Mouse (Mus musculus): ENCODE measurements around the gene St3gal5.

Gene St3gal5

GRCm38 (mm10) chr6:72162155-72162890 is 64.9 kb downstream of the St3gal5 start:
- no peak for DNase-seq (ENCODE audit: low spot score in 2 of 2)

DNA sequence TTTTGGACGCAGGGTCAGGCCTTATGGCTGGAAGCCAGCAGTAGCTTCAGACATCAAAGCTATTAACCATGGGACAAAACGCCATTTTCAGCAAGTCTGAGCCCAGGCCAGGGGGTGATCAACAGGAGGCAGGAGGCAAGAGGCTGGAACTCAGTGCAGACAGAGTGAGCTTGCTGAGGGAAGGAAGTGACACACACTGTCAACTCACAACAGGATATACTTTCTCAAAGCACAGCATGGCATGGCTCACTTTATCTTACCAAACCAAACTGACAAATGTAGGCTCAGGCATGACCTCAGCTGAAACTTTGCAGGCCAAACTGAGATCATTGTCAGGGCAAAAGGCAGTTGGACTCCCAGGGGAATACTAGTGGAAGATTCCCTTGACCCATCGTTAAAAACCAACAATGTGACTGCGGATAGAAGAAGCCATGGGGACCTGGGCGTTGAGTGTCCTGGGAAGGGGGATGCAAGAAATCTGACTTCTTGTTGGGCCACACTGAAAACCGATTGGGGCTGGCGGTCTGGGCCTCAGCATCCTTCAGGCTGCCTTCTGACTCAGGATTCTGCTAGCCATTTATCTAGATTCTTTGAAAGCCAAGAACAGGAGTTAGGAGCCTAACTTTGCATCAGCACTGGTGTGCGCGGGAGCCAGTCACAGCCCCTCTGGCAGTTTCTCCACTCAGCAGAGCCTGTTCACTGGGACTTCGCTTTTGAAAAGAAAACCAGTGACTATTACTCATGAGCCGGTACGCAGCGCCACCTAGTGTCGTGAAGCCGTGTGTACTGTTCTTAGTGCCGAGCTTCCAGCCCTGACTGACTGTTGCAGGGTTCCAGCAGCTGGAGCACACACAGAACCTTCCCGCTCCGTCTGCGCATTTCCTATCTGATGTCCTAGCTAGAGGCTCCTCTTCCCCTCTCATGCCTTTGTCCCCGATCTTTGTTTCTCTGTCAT is 67.2 kb downstream of the St3gal5 start:
- DNase-seq (ENCODE audit: low spot score in 2 of 2): peak; percentile 76 to 88

GRCm38 (mm10) chr6:72165907-72166306 is 68.5 kb downstream of the St3gal5 start:
- DNase-seq (ENCODE audit: low spot score in 2 of 2): no peak

DNA sequence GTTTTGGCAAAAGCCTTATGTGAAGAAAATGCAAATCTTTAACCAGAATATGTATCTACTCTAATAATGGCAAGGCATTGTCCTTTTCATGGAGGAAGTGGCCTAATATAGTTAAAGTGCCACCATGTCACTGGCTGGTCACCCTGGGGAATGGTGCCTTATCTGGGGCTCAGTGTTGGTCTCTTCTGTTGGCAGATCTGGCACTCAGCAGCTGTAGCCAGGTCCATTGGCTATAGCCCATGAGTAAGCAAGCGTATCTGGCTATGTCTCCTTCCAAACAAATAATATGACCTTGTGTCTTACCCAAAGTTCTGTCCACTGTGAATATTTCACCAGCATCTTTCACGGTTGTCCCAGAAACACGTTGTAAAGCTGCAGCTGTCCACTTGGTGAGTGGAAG is 74.0 kb downstream of the St3gal5 start:
- no peak for DNase-seq (ENCODE audit: low spot score in 2 of 2)

DNA sequence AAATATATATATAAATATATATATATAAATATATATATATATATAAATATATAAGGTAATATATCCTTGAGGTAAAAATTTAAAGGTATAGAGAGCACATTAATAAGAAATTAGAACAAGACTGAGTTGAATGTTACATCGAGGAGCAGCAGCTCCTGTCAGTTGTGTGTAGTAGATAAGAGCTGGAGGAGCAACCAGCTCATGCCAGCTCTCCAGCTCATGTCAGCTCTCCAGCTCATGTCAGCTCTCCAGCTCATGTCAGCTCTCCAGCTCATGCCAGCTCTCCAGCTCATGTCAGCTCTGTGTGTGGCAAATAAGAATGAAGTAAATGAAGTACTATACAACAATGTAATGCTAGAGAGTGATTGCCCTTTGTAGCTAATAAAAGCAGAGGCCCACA is 76.0 kb downstream of the St3gal5 start:
- DNase-seq (ENCODE audit: low spot score in 2 of 2): no peak

DNA sequence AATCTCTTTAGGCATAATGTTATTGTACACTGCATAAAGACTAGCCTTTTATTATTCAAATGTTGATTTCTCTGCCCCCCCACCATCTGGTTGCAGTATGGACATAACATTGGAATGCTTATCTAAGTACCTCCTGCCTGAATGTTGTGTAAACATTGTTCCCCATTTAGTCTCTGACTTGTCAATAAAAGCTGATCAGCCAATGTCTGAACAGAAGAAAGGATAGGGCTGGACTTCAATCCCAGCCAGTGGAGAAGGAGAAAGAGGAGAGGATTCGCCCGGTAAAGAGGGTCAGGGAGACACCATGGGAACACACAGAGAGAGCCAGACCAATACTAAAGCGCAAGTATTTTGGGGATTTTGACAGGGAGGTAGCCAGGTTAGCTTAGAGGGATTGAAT is 78.0 kb downstream of the St3gal5 start:
- no peak for DNase-seq (ENCODE audit: low spot score in 2 of 2)

DNA sequence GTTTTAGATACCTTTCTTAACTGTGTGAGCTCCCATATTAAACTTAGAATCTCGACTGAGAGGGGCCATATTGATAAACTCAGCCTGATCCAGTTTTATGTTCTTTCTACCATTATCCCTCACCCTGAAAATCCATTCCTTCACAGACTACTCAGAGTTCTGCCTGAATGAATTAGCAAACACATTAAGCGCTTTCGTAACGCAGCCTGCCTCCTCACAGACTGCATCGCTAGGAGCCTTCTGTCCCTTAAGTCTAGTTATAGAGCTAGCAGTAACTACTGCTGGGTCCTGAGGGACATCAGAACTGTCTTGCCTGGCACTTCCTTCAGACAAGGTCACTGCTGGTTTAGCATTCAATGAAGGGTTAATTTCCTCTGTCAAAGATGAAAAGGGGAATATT is 78.6 kb downstream of the St3gal5 start:
- DNase-seq (ENCODE audit: low spot score in 2 of 2): no peak

- no peak for DNase-seq (ENCODE audit: low spot score in 2 of 2)
These were observed 80.0 kb downstream of the St3gal5 start for GRCm38 (mm10) chr6:72177417-72177816.

DNA sequence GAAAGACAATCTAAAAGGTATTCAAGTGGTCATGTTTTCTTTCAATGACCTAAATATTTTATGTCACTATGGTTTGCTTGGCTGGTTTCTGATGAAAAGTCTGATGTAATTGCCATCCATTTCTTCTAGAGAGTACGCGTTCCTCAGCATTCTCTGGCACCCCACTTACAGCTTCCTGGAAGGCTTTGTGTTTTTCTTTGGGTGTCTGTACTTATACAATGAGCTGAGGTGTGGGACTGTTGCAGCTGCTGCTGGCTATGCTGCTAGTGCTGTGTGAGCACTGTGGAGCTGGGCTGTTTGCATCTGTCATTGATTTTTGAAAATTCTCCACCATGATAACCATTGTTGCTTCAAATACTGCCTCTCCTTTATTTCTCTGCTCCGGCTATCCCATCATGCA is 81.6 kb downstream of the St3gal5 start:
- no peak for DNase-seq (ENCODE audit: low spot score in 2 of 2)

- no peak for DNase-seq (ENCODE audit: low spot score in 2 of 2)
These were observed 82.4 kb downstream of the St3gal5 start for GRCm38 (mm10) chr6:72179562-72180502.

- no peak for DNase-seq (ENCODE audit: low spot score in 2 of 2)
These were observed 87.2 kb downstream of the St3gal5 start for GRCm38 (mm10) chr6:72184576-72184975.

- peak; percentile 62 to 83 for DNase-seq (ENCODE audit: low spot score in 2 of 2)
These were observed 88.6 kb downstream of the St3gal5 start for GRCm38 (mm10) chr6:72185893-72186490.

- DNase-seq (ENCODE audit: low spot score in 2 of 2): no peak
These were observed 89.4 kb downstream of the St3gal5 start for GRCm38 (mm10) chr6:72186809-72187208.

DNA sequence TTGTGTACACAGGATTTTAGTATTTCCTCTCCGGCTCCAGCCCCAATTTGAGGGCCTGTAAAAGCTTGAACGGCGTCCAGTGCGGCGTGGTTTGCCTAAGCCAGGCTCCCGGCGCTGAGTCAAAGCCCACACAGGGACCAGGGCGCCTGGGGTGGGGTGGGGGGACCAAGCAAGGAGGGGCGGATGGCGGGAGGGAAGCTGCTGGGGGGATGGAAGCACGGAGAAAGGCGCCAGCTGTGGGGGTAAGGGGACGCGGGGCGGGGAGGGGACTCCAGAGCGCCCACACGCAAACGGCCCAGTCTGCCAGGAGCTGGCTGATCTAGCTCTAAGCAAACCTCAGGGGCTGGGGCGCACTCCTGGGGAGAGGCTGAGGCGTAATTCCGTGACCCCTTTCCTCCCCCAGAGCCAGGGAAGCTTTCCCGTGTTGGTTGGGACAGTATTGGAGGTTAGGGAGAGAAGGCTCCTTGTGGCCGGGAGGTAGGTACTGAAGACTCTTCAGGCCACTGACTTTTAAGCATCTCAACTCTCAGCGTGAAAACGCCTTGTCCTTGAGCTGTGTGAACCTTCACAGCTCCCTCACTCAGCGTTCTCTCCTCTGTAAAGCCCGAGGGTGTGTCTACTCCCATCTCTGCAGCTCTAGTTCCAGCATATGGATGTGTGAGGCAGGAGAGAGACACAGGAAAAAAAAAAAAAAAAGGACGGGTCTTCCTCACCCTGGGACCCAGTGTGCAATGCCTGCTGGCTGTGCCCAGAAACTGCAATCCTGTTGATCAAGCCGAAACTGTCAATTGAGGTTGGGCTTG is 91.9 kb downstream of the St3gal5 start:
- DNase-seq (ENCODE audit: low spot score in 2 of 2): no peak

- DNase-seq (ENCODE audit: low spot score in 2 of 2): no peak
These were observed 92.7 kb downstream of the St3gal5 start for GRCm38 (mm10) chr6:72190120-72190519.

DNA sequence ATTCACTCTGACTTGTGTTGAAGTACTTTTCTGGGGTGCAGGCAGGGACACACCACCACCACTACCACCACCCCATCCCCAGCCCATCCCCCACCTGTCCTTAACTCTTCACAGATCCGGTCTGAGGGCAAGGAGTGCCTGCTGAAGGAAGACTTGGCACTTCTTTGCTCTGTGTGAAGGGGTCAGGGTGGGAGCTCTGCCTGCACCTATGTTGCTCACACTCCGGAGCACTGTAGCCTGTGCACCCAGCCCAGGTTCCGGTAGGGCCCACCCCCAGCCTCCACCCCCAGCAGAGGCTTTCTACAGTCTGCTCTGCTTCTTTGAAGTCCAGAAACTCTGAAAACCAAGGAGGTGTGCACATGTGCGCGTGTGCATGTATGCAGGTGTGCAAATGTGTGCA is 93.2 kb downstream of the St3gal5 start:
- DNase-seq (ENCODE audit: low spot score in 2 of 2): no peak

DNA sequence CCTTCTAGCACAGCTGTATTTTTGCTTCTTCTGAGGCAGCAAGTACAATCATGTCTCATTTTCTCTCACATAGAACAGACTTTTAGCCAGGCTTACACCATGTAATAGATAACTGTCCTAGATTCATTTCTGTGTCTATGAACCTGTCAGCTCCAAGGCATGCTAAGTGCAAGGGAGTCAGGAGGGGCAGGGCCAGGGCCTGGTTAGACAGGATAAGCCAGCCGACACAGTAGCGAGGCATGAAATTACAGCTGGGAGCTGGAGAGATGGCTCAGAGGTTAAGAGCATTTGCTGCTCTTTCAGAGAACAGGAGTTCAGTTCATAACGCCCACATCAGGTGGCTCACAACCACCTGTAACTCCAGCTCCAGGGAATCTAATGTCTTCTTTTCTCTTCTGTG is 99.3 kb downstream of the St3gal5 start:
- no peak for DNase-seq (ENCODE audit: low spot score in 2 of 2)

- no peak for DNase-seq (ENCODE audit: low spot score in 2 of 2)
These were observed 100.1 kb downstream of the St3gal5 start for GRCm38 (mm10) chr6:72197515-72197914.

DNA sequence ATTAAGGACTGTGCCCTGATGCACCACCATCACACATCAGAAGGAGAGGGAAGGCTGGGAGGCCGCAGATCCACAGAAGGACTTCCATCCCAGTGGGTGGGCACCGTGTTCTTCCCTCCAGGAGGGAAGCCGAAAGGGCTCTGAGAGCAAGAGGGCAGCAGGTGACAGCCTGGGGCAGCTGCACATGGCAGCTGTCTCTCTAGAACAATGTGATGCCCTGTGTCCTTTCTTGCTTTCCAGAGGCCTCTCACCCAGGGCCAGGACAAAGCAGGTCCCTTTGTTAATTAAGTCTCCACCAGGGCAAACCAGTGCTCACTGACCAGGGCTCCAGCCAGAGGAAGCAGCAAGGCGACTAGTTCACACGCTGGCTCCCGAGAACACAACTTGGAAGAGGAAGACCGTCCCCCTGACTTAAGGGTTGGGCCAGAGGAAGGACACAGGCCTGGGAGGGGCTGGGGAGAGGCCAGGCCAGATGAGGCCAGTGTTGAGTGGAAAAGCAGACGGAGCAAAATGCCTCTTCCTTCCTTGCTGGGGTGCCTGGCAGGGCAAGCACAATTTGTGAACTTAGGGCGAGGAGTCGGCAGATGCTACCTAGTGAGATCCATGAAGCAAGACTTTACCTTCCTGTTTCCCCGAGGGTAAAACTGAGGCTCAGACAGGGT is 103.3 kb downstream of the St3gal5 start:
- DNase-seq (ENCODE audit: low spot score in 2 of 2): no peak

DNA sequence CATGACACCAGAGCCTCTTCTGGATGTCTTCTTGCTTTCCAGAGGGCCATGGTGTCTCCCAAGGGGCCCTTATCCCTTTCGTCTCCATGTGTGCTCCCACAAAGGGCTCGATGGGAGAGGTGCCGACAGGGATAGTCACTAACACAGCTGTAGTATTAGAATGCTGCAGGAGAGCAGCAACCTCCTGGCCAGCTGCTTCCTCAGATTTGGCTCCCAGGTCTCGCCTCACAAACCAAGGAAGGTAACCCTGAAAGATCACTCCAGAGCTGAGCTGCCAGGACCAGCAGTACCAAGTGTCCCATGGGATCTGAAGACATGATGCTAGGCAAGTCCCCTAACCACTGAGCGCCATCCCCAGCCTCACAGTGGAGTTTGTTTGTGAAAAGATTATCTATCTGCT is 105.3 kb downstream of the St3gal5 start:
- no peak for DNase-seq (ENCODE audit: low spot score in 2 of 2)

Measured in frontal cortex, postnatal 14 days (tissue).